Mouse (Mus musculus): Measurements from ENCODE around the gene Spaca9. TPM values are rescaled to one million over a fixed set of nuclear protein-coding genes. Genes with fewer than 3 reads are reported as not detected.

Gene Spaca9
- polyA plus RNA-seq (2016; fragmentation: Nextera tagmentation; extraction: Ambion mirVana): 2.6 and 3.2 TPM in 2 replicates

DNA sequence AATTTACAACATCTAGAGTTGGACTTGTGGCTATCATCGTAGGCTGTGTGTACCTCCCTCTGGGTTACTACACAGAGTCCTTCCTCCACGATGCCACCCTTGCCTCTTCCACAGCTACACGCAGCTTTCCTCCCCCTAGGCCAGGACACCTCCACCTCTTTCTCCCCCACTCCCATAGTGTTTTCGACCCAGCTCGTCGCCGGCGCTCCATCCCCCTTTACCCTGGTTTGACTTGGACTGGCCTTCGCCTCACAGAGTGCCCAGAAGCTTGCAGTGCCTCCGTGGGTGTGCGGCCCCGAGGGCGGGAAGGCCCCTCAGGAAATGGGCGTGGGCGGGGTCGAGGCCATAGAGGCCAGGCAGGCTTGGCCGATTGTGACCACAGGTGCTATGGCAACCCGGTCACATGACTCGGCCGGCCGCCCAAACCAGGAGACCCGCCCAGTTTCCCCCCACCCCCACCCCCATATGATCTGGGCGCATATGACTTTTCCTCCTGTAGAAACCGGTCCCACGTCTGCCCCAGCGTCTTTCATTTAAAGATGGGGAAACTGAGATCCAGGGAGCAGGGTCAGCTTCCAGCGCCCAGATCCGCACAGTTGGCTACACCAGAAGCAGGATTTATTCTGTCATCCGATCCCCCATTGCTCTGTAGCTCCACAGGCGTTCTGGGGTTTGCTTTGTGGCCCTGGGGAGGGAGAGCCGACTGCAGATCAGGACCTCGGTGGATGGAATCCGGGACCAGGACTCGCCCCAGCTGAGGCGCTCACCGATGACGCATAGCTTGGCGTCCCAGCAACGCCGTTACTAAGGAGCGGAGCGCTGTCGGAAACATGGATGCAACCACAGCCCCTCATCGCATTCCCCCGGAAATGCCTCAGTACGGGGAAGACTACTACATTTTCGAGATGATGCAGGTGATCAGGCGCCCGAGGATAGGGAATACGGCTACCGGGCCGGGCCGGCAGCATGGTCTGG is at the start of gene Spaca9, which contains the start of gene Ak8:
Gene Spaca9 (minus strand): TSS at position 367 of the 975 bp plus-strand sequence.
Gene Ak8 (plus strand): TSS at position 804 of the 975 bp plus-strand sequence.
- Histone ChIP-seq H3K27me3 (replicated peaks; ENCODE audit: low read depth, poor library complexity, severe bottlenecking) (no peaks in the 10 kb centered on the region), H3K4me3 (peak within 1 kb of the TSS; percentile 75), H3K9me3 (no peaks in the 10 kb centered on the region), H3K27ac (replicated peaks) (peak within 1 kb of the TSS; percentile 82), H3K4me1 (peaks cover 33% of the 10 kb centered on the region), H3K36me3 (replicated peaks) (no peaks in the 10 kb centered on the region)
- peak; percentile 90 for DNase-seq (ENCODE audit: low spot score)
- 1% methylated on average over 53 of the region's 53 CpGs for WGBS

DNA sequence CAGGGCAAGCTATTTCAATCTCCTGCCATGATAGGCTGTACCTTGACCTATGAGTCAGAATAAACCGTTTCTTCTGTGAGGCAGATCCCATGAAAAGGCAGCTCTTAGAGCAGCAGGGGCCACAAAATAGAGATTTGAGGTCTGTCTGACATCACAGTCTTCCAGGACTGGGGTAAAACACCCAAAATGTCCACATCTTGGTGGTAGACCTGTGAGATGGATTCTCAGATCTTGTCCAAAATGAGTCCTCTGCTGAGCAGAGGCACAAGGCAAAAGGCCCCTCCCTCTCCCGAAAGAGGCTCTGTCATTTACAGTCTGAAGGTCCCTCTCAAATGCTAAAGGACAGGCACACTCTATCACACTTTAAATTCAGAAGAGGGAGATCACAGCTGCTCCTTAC is 48.2 kb upstream of the Spaca9 start:
- Histone ChIP-seq H3K27me3 (replicated peaks; ENCODE audit: low read depth, poor library complexity, severe bottlenecking) (peaks cover 51% of the 10 kb centered on the region), H3K4me1 (peaks cover 33% of the 10 kb centered on the region), H3K27ac (replicated peaks) (no peak overlapping the region), H3K9me3 (no peaks in the 10 kb centered on the region), H3K36me3 (replicated peaks) (no peaks in the 10 kb centered on the region), H3K4me3 (no peak overlapping the region)
- no peak for DNase-seq (ENCODE audit: low spot score)
- 89% methylated on average over 2 of the region's 2 CpGs for WGBS

GRCm38 (mm10) chr2:28746682-28747332 is 47.3 kb upstream of the Spaca9 start:
- Histone ChIP-seq H3K27ac (replicated peaks) (no peak overlapping the region), H3K27me3 (replicated peaks; ENCODE audit: low read depth, poor library complexity, severe bottlenecking) (peaks cover 45% of the 10 kb centered on the region), H3K9me3 (no peaks in the 10 kb centered on the region), H3K4me1 (peaks cover 24% of the 10 kb centered on the region), H3K4me3 (no peak overlapping the region), H3K36me3 (replicated peaks) (no peaks in the 10 kb centered on the region)
- no peak for DNase-seq (ENCODE audit: low spot score)
- 77% methylated on average over 15 of the region's 15 CpGs for WGBS

GRCm38 (mm10) chr2:28742701-28743100 is 43.2 kb upstream of the Spaca9 start:
- Histone ChIP-seq H3K4me3 (no peak overlapping the region), H3K36me3 (replicated peaks) (no peaks in the 10 kb centered on the region), H3K9me3 (no peaks in the 10 kb centered on the region), H3K27ac (replicated peaks) (no peak overlapping the region), H3K27me3 (replicated peaks; ENCODE audit: low read depth, poor library complexity, severe bottlenecking) (peaks cover 25% of the 10 kb centered on the region), H3K4me1 (peaks cover 9% of the 10 kb centered on the region)
- no peak for DNase-seq (ENCODE audit: low spot score)
- WGBS: 85% methylated on average over 8 of the region's 8 CpGs

DNA sequence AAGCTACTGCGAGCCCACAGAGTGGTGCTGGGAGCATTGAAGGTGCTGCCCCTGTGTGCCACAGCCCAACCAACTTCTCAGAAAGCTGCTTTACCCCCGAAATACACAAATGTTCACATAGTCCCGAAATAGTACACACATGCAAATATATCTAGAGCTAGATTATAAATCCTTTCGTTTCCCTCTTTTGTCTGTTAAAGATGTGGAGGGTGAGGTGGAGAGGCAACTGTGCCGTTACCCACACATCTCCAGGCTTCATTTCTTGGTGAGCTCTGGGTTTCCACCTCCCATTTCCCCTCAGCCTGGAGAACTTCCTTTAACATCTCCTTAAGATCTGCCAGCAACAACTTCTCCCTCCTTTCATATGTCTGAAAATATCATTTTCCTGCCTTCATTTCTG is 40.6 kb upstream of the Spaca9 start:
- Histone ChIP-seq H3K4me3 (no peak overlapping the region), H3K36me3 (replicated peaks) (no peaks in the 10 kb centered on the region), H3K4me1 (peaks cover 10% of the 10 kb centered on the region), H3K9me3 (no peaks in the 10 kb centered on the region), H3K27me3 (replicated peaks; ENCODE audit: low read depth, poor library complexity, severe bottlenecking) (peaks cover 20% of the 10 kb centered on the region), H3K27ac (replicated peaks) (no peak overlapping the region)
- 87% methylated on average over 5 of the region's 5 CpGs for WGBS
- DNase-seq (ENCODE audit: low spot score): no peak

- DNase-seq (ENCODE audit: low spot score): no peak
- Histone ChIP-seq H3K4me3 (no peak overlapping the region), H3K27me3 (replicated peaks; ENCODE audit: low read depth, poor library complexity, severe bottlenecking) (peaks cover 15% of the 10 kb centered on the region; the same call in 1 of the 2 replicates), H3K27ac (replicated peaks) (no peak overlapping the region), H3K4me1 (peaks cover 10% of the 10 kb centered on the region), H3K9me3 (no peaks in the 10 kb centered on the region), H3K36me3 (replicated peaks) (no peaks in the 10 kb centered on the region)
- 86% methylated on average over 5 of the region's 5 CpGs for WGBS
Measured at GRCm38 (mm10) chr2:28737112-28737511, 37.6 kb upstream of the Spaca9 start.

- peaks cover 24% of the 10 kb centered on the region for H3K4me1 ChIP-seq
- H3K27ac ChIP-seq (replicated peaks): no peak overlapping the region
- no peaks in the 10 kb centered on the region for H3K36me3 ChIP-seq (replicated peaks)
- H3K9me3 ChIP-seq: no peaks in the 10 kb centered on the region
- DNase-seq (ENCODE audit: low spot score): no peak
- peaks cover 26% of the 10 kb centered on the region for H3K27me3 ChIP-seq (replicated peaks; ENCODE audit: low read depth, poor library complexity, severe bottlenecking)
- H3K4me3 ChIP-seq: no peak overlapping the region
Measured at GRCm38 (mm10) chr2:28730676-28731075, 31.1 kb upstream of the Spaca9 start.

DNA sequence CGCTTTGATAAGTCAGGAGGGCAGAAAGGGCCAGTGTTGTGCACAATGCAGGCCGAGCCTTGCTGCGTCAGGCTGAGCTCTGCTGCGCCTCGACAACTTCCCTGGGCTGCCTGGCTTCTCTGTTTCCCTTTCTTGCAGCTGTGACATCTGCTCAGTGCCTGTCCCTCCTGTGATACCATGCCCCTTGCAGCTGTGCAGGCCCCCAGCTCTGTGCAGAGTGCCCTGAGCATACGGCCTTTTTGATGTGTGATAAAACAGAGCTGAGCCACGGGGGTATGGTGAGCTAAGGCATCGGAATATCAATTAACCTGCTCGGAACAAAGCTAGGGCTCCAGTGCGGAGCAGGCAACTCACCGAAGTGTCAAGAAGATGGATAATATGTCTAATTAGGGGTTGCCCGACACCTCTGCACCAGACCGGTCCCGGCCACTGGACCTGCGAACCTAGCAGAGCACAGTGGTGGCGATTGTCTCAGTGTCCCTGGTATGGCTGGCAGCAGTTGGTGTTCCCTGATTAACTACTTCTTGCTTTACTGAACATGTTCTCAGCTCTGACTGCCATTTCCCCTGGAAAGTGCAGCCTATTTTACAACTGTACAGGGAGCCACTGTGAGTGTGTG is 28.4 kb upstream of the Spaca9 start:
- 0 out of 2 replicates have a peak overlapping the region, but pooled peaks have one; percentile 5 for H3K4me3 ChIP-seq
- H3K27me3 ChIP-seq (replicated peaks; ENCODE audit: low read depth, poor library complexity, severe bottlenecking): peaks cover 26% of the 10 kb centered on the region
- peaks cover 29% of the 10 kb centered on the region for H3K4me1 ChIP-seq
- no peak for DNase-seq (ENCODE audit: low spot score)
- H3K36me3 ChIP-seq (replicated peaks): no peaks in the 10 kb centered on the region
- peak overlapping the region; percentile 65 for H3K27ac ChIP-seq (replicated peaks)
- WGBS: 32% methylated on average over 16 of the region's 16 CpGs
- no peaks in the 10 kb centered on the region for H3K9me3 ChIP-seq

- H3K4me3 ChIP-seq: no peak overlapping the region
- no peaks in the 10 kb centered on the region for H3K36me3 ChIP-seq (replicated peaks)
- DNase-seq (ENCODE audit: low spot score): no peak
- H3K9me3 ChIP-seq: no peaks in the 10 kb centered on the region
- peaks cover 29% of the 10 kb centered on the region for H3K4me1 ChIP-seq
- no peak overlapping the region for H3K27ac ChIP-seq (replicated peaks)
- WGBS: 63% methylated on average over 9 of the region's 9 CpGs
- H3K27me3 ChIP-seq (replicated peaks; ENCODE audit: low read depth, poor library complexity, severe bottlenecking): peaks cover 22% of the 10 kb centered on the region
Measured at GRCm38 (mm10) chr2:28723912-28724311, 24.4 kb upstream of the Spaca9 start.

GRCm38 (mm10) chr2:28722419-28722818 is 22.9 kb upstream of the Spaca9 start:
- no peak for DNase-seq (ENCODE audit: low spot score)
- H3K27me3 ChIP-seq (replicated peaks; ENCODE audit: low read depth, poor library complexity, severe bottlenecking): peaks cover 11% of the 10 kb centered on the region
- 90% methylated on average over 8 of the region's 8 CpGs for WGBS
- peaks cover 19% of the 10 kb centered on the region for H3K4me1 ChIP-seq
- H3K4me3 ChIP-seq: no peak overlapping the region
- no peaks in the 10 kb centered on the region for H3K36me3 ChIP-seq (replicated peaks)
- no peaks in the 10 kb centered on the region for H3K9me3 ChIP-seq
- H3K27ac ChIP-seq (replicated peaks): no peak overlapping the region

DNA sequence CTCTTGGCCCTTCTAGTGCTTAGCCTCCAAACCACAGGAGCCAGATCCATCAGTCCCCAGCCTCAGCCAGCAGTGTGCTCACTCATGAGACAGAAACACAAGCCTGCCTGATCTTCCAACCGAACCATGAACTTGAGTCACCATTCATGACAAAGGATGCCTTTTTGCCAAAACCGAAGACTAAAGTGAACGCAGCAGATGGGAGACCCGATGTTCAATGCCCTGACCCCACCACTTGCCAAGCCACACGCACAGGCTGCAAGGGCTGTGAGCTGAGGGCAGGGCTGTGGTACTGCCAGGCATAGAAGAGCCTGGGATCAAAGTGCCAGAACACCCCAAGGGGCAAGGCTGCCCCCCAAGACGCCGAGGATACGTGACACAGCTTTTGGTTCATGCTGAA is 13.5 kb upstream of the Spaca9 start:
- H3K27me3 ChIP-seq (replicated peaks; ENCODE audit: low read depth, poor library complexity, severe bottlenecking): no peaks in the 10 kb centered on the region; the same call in 1 of the 2 replicates
- 86% methylated on average over 8 of the region's 8 CpGs for WGBS
- H3K4me3 ChIP-seq: no peak overlapping the region
- no peaks in the 10 kb centered on the region for H3K36me3 ChIP-seq (replicated peaks)
- DNase-seq (ENCODE audit: low spot score): no peak
- peaks cover 21% of the 10 kb centered on the region for H3K4me1 ChIP-seq
- H3K27ac ChIP-seq (replicated peaks): peak overlapping the region; percentile 21; the same call in 1 of the 2 replicates
- H3K9me3 ChIP-seq: no peaks in the 10 kb centered on the region

DNA sequence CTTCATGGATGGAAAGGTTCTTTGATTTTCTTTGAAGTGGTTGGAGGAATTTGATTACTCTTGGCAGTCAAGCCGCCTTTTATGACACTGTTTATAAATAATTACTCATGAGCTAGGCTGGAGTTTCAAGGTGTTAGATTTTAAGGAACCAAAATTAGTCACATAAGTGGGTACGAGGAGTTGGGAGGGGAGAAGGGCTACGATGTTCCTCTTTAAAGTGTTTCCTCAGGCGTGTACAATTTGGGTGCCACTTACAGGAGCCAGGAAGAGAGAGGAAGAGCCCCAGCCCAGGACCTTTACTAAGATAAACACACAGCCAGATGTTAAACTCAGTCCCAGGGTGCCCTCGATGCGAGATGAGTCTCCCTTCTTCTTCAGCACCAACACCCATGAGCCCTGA is 7.3 kb upstream of the Spaca9 start:
- Histone ChIP-seq H3K36me3 (replicated peaks) (no peaks in the 10 kb centered on the region), H3K27me3 (replicated peaks; ENCODE audit: low read depth, poor library complexity, severe bottlenecking) (no peaks in the 10 kb centered on the region), H3K9me3 (no peaks in the 10 kb centered on the region), H3K4me3 (no peak overlapping the region), H3K4me1 (peaks cover 27% of the 10 kb centered on the region), H3K27ac (replicated peaks) (no peak overlapping the region)
- 71% methylated on average over 6 of the region's 6 CpGs for WGBS
- no peak for DNase-seq (ENCODE audit: low spot score)
